Mouse (Mus musculus): Measurements from ENCODE around the gene Hras. TPM values are rescaled to one million over a fixed set of nuclear protein-coding genes. Genes with fewer than 3 reads are reported as not detected.
A peak's percentile ranks its signal among the peaks of the same experiment; 100 is the strongest.

Gene Hras
- polyA plus RNA-seq (2012; ENCODE audit: insufficient read depth, low replicate concordance) = 51.3 and 84.0 TPM in 2 replicates

DNA sequence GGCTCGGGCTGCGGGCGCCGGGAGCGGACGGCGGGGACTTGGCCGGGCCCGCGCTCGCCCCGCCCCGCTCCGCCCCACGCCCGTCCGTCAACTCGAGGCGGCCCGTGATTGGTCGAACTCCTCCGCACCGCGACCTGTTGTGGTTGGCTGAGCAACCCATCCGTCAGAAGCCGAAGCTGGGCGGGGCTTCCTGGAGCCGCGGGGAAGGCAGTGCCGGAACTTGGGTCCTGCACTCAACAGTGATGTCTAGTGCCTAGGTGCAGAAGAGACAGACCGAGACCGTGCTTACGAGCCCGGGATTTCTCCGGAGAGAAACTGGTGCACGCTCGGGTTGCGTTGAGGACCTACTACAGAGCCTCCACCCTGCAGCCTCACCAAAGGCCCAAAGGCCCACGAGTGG, at the start of gene Hras, which contains the start of gene Lrrc56:
Hras (minus strand) TSS at position 58 of the 400 bp plus-strand sequence.
Lrrc56 (plus strand) TSS at position 210 of the 400 bp plus-strand sequence.
- Histone ChIP-seq H3K9me3 (no peaks in the 10 kb centered on the region), H3K4me3 (replicated peaks) (peak within 1 kb of the TSS; percentile 96), H3K36me3 (replicated peaks; ENCODE audit: low read length) (peaks cover 54% of the 10 kb centered on the region), H3K27me3 (replicated peaks) (no peaks in the 10 kb centered on the region), H3K4me1 (peaks cover 56% of the 10 kb centered on the region)
- TF ChIP-seq FLI1 (IDR thresholded peaks at IDR 0.05; ENCODE audit: low read length) (no peak), GATA1 (IDR thresholded peaks at IDR 0.05; ENCODE audit: borderline replicate concordance, low read length) (no peak)

DNA sequence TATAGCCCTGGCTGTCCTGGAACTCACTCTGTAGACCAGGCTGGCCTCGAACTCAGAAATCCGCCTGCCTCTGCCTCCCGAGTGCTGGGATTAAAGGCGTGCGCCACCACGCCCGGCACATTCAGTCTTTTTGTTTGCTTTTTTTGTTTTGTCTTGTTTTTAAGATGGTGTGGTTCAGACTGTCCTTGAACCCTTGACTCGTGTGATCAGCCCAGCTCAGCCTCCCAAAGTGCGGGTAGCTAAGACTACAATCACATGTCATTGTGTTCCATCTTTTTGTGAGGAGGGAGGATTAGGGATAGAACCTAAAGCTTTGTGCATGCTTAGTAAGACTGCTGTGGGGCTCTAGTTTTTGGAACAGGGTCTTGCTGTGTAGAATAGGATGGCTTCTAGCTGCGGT, 37.7 kb upstream of the Hras start:
- Histone ChIP-seq H3K27me3 (replicated peaks) (no peaks in the 10 kb centered on the region), H3K9me3 (no peaks in the 10 kb centered on the region), H3K4me1 (peaks cover 50% of the 10 kb centered on the region), H3K4me3 (replicated peaks) (no peak overlapping the region), H3K36me3 (replicated peaks; ENCODE audit: low read length) (peaks cover 58% of the 10 kb centered on the region)
- no peak for TF ChIP-seq FLI1 (IDR thresholded peaks at IDR 0.05; ENCODE audit: low read length)
- TF ChIP-seq GATA1 (IDR thresholded peaks at IDR 0.05; ENCODE audit: borderline replicate concordance, low read length) = no peak

DNA sequence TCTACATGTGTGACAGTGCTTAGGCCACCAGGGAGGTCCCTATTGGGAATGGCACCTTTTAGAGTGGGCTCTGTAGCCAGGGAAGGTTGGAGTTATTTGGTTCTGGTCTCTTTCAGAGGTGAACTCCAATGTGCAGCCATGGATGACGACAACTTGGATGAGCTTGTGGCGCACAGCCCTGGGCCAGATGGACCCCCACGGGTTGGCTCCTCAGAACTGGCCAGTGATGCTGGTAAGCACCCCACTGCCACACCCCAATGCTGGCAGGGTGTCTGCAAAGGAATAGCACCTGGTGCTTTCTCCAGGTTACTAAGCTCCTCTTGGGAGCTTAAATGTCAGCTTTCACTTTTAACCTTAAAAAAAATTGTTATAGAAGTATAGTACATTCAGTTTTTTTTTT, 37.3 kb upstream of the Hras start:
- peak overlapping the region; percentile 14 for H3K4me3 ChIP-seq (replicated peaks)
- TF ChIP-seq FLI1 (IDR thresholded peaks at IDR 0.05; ENCODE audit: low read length) (no peak), GATA1 (IDR thresholded peaks at IDR 0.05; ENCODE audit: borderline replicate concordance, low read length) (no peak)
- H3K36me3 ChIP-seq (replicated peaks; ENCODE audit: low read length) = peaks cover 55% of the 10 kb centered on the region
- H3K4me1 ChIP-seq = peaks cover 50% of the 10 kb centered on the region
- no peaks in the 10 kb centered on the region for H3K27me3 ChIP-seq (replicated peaks)
- H3K9me3 ChIP-seq = no peaks in the 10 kb centered on the region

DNA sequence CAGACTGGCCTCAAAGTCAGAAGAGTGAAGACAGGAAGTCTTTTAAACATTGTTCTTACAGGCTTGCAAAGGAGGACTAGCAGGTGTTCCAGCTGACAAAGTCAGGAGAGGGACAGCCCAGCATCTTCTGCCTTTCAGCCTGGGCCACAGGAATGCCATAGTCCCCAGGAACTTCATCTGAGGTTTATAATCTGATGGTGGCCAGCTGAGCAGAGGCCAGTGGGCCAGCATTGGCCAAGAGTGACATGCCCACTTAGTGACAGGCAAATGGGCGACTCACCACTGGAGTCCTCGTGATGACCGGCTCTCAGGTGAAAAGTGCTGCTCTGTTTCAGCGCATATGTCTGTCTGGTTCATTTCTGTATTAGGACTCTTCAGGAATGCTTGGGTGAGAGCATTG, 36.8 kb upstream of the Hras start:
- Histone ChIP-seq H3K27me3 (replicated peaks) (no peaks in the 10 kb centered on the region), H3K4me1 (peaks cover 52% of the 10 kb centered on the region), H3K36me3 (replicated peaks; ENCODE audit: low read length) (peaks cover 51% of the 10 kb centered on the region), H3K9me3 (no peaks in the 10 kb centered on the region), H3K4me3 (replicated peaks) (peak overlapping the region; percentile 79)
- TF ChIP-seq GATA1 (IDR thresholded peaks at IDR 0.05; ENCODE audit: borderline replicate concordance, low read length) = no peak
- no peak for TF ChIP-seq FLI1 (IDR thresholded peaks at IDR 0.05; ENCODE audit: low read length)

DNA sequence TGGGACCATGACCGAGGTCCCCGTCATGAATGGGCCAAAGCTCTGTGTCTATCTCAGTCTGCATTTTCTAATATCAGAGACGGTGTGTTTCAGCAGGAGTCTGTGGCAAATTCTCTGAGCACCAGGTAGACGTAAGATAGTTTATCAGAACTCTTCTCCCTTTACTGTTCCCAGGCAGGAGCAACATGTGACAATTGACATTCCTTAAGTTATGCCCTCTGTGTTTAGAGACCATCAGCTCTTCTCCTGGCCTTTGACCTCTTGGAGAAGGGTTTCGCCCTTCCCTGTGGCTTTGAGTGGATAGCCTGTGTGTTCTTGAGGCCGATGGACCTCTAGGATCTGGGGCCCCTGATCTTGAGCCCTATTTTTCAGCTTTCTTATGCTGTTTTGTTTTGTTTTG, 35.9 kb upstream of the Hras start:
- H3K27me3 ChIP-seq (replicated peaks) = no peaks in the 10 kb centered on the region
- H3K36me3 ChIP-seq (replicated peaks; ENCODE audit: low read length) = peaks cover 42% of the 10 kb centered on the region
- H3K4me1 ChIP-seq = peaks cover 55% of the 10 kb centered on the region
- no peak for TF ChIP-seq GATA1 (IDR thresholded peaks at IDR 0.05; ENCODE audit: borderline replicate concordance, low read length)
- H3K9me3 ChIP-seq = no peaks in the 10 kb centered on the region
- peak overlapping the region; percentile 92 for H3K4me3 ChIP-seq (replicated peaks)

DNA sequence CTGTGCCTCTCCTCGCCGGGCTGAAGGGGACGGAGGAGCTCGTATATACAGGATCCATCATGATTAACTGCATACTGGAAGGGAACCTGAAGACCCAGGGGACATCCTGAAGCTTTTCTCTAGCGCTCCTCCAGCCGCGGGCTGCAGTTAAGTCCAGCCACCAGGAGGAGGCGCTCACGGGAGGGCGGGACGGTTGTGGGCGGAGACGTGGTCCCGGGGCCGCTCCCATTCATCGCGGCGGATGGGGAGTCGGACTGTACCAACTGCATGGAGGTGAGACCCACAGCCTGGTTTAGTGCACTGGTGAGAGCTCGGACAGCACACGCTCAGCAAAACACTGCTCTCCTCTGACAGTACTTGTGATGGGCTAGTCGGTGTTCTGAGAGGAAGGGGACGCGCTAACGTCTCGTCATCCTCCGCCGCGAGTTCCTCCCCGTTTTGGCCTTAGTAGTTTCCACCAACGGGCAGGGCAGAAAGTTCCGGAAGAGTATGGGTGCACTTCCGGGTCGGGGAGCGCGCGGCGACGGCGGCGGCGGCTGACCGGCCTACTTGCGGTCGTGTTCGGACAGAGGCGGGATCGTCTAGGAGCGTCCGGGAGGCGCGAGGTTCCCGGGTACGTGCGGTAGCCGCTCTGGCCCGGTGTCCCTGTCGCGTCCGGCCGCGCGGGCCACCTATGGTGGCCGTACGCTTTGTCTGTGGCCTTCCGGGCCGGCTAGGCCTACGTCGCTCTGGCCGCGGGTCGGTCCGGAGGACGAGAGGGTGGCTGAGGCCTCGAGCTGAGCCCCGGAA, 34.7 kb upstream of the Hras start, which contains the start of gene Phrf1:
Phrf1 (plus strand) TSS at position 506 of the 789 bp plus-strand sequence.
- Histone ChIP-seq H3K4me3 (replicated peaks) (peak within 1 kb of the TSS; percentile 92), H3K36me3 (replicated peaks; ENCODE audit: low read length) (peaks cover 30% of the 10 kb centered on the region), H3K4me1 (peaks cover 55% of the 10 kb centered on the region), H3K9me3 (no peaks in the 10 kb centered on the region), H3K27me3 (replicated peaks) (no peaks in the 10 kb centered on the region)
- TF ChIP-seq GATA1 (IDR thresholded peaks at IDR 0.05; ENCODE audit: borderline replicate concordance, low read length) (no peak), FLI1 (IDR thresholded peaks at IDR 0.05; ENCODE audit: low read length) (0 out of 2 replicates have a peak, but pooled peaks have one; percentile 47)

DNA sequence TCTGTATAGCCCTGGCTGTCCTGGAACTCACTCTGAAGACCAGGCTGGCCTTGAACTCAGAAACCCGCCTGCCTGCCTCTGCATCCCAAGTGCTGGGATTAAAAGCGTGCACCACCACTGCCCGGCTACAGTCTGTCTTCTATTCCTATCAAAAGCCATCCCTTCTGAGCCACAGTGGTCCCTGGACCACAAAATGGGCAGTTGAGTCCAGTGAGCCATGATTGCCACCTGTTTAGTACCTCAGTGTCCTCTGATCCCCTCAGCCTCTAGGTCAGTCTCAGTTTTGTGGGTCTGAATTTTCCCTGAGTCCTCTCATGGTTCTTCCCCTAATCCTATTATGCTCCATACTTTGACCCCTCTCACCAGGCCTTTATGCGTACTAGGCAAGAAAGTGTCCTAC, 34.0 kb upstream of the Hras start:
- Histone ChIP-seq H3K4me3 (replicated peaks) (peak overlapping the region; percentile 92), H3K9me3 (no peaks in the 10 kb centered on the region), H3K36me3 (replicated peaks; ENCODE audit: low read length) (peaks cover 23% of the 10 kb centered on the region), H3K27me3 (replicated peaks) (no peaks in the 10 kb centered on the region), H3K4me1 (peaks cover 57% of the 10 kb centered on the region)
- TF ChIP-seq GATA1 (IDR thresholded peaks at IDR 0.05; ENCODE audit: borderline replicate concordance, low read length) (no peak), FLI1 (IDR thresholded peaks at IDR 0.05; ENCODE audit: low read length) (no peak)

DNA sequence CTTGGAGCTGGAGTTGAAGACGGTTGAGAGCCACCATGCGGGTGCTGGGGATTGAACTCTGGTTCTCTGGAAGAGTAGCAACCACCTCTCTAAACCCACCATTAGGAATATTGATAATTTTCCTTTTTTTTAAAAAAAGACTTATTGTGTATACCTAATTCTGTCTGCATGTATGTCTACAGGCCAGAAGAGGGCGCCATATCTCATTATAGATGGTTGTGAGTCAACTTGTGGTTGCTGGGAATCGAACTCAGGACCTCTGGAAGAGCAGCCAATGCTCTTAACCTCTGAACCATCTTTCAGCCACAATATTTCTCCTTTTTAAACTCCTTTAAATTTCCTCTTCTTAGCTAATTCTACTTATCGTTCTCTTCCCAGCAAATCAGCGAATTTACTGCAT, 32.7 kb upstream of the Hras start:
- TF ChIP-seq FLI1 (IDR thresholded peaks at IDR 0.05; ENCODE audit: low read length) = no peak
- TF ChIP-seq GATA1 (IDR thresholded peaks at IDR 0.05; ENCODE audit: borderline replicate concordance, low read length) = no peak
- Histone ChIP-seq H3K27me3 (replicated peaks) (no peaks in the 10 kb centered on the region), H3K9me3 (no peaks in the 10 kb centered on the region), H3K4me3 (replicated peaks) (no peak overlapping the region), H3K4me1 (peaks cover 57% of the 10 kb centered on the region), H3K36me3 (replicated peaks; ENCODE audit: low read length) (peaks cover 10% of the 10 kb centered on the region)

DNA sequence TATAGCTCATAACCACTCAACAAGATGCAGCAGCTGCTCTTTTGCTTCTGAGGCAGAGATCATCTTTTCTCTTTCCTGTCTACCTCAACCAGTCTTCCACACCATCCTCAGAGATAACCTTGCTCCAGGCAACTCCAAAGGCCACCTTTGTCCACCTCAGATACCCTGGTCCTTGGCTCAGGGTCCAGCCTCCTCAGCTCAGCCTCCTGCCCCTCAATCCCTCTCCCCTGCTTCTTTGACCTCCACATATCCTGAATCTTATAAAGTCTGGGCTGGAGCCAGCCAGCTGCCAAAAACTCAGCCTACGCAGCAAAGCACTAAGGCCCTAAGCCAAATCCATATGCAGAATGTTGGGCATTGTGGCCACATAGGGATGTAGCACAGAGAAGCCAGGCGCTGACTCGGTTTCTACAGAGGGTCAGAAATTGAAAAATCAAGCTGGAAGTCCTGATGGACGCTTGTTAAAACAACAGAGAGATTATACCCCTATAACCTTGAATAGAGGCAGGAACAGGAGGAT, 29.0 kb upstream of the Hras start:
- H3K27me3 ChIP-seq (replicated peaks) = no peaks in the 10 kb centered on the region
- H3K4me3 ChIP-seq (replicated peaks) = peak overlapping the region; percentile 99
- TF ChIP-seq GATA1 (IDR thresholded peaks at IDR 0.05; ENCODE audit: borderline replicate concordance, low read length) (no peak), FLI1 (IDR thresholded peaks at IDR 0.05; ENCODE audit: low read length) (no peak)
- no peaks in the 10 kb centered on the region for H3K9me3 ChIP-seq
- H3K36me3 ChIP-seq (replicated peaks; ENCODE audit: low read length) = peaks cover 33% of the 10 kb centered on the region
- peaks cover 66% of the 10 kb centered on the region for H3K4me1 ChIP-seq

DNA sequence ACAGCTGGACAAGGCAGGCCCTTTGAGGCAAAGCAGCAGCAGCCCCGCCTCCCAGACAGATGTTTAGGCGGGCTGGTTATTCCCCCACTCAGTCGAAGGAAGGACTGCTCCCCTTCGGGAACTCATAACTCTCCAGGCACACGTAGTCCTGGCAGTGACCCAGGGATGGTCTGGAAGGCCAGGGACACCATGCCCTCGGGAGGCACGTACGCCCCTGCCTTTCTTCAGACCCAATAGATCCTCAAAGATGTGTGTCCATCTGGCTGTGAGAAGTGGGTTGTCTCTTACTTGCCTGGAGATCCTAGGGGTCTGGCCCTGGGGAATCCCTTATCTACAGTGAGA, 28.3 kb upstream of the Hras start:
- Histone ChIP-seq H3K9me3 (no peaks in the 10 kb centered on the region), H3K27me3 (replicated peaks) (no peaks in the 10 kb centered on the region), H3K36me3 (replicated peaks; ENCODE audit: low read length) (peaks cover 40% of the 10 kb centered on the region), H3K4me1 (peaks cover 67% of the 10 kb centered on the region), H3K4me3 (replicated peaks) (peak overlapping the region; percentile 99)
- no peak for TF ChIP-seq FLI1 (IDR thresholded peaks at IDR 0.05; ENCODE audit: low read length)
- no peak for TF ChIP-seq GATA1 (IDR thresholded peaks at IDR 0.05; ENCODE audit: borderline replicate concordance, low read length)
